Mouse (Mus musculus) kidney, adult 2 months (tissue): ENCODE measurements around the gene Mrpl21.

ENCODE experiments used
- CTCF ChIP-seq: fragments of 200-500 bp; conservative IDR thresholded peaks from 2 replicates; pipeline ENCODE4 v1.5.1; 2011; ENCODE audit warnings: low read depth, mild to moderate bottlenecking, control low read depth, low read length, moderate library complexity, mixed read lengths; ENCODE audit not compliant: insufficient read depth, insufficient read length
- POLR2A ChIP-seq: fragments of 200-500 bp; IDR thresholded peaks from one replicate; pipeline ENCODE4 v1.6.1; 2011; ENCODE audit warnings: low read depth, low read length, control low read depth

- TF ChIP-seq POLR2A, result no peak
- no peak for TF ChIP-seq CTCF
These were observed 21.3 kb downstream of the Mrpl21 start for GRCm38 (mm10) chr19:3304017-3304416.
